Mouse (Mus musculus) lung, embryonic 14.5 days (tissue): ENCODE results near the gene Sugct. TPM values are rescaled to one million over a fixed set of nuclear protein-coding genes. Genes with fewer than 3 reads are reported as not detected.

ENCODE experiments used
- ATAC-seq: fragments of 200-750 bp; cut with Nextera tagmentation; 2 replicates; pipeline ENCODE4 v1.8.0; 2017; ENCODE audit warnings: mild to moderate bottlenecking, moderate TSS enrichment, moderate library complexity; ENCODE audit not compliant: insufficient read depth
- DNase-seq: peaks from one replicate; pipeline ENCODE4 v3.0.0-alpha.2; 2015
- H3K27ac ChIP-seq: fragments of 300-500 bp; sonication (generic); 2 replicates; pipeline ENCODE4 v1.5.1; 2014; ENCODE audit warnings: low read depth, mild to moderate bottlenecking, moderate library complexity
- H3K27me3 ChIP-seq: fragments of 300-500 bp; sonication (generic); 2 replicates; pipeline ENCODE4 v1.6.1; 2014; ENCODE audit warnings: low read length, control low read depth; ENCODE audit not compliant: insufficient read depth
- H3K36me3 ChIP-seq: fragments of 300-500 bp; sonication (generic); 2 replicates; pipeline ENCODE4 v1.6.1; 2014; ENCODE audit warnings: control low read depth; ENCODE audit not compliant: insufficient read depth
- H3K4me1 ChIP-seq: fragments of 300-500 bp; sonication (generic); 2 replicates; pipeline ENCODE4 v1.6.1; 2014; ENCODE audit warnings: antibody characterized with exemption, control low read depth; ENCODE audit not compliant: insufficient read depth
- H3K4me2 ChIP-seq: fragments of 300-500 bp; sonication (generic); 2 replicates; pipeline ENCODE4 v1.6.1; 2014; ENCODE audit warnings: mild to moderate bottlenecking
- H3K4me3 ChIP-seq: fragments of 300-500 bp; sonication (generic); 2 replicates; pipeline ENCODE4 v1.5.1; 2014; ENCODE audit warnings: low read depth, low read length
- H3K9ac ChIP-seq: fragments of 300-500 bp; sonication (generic); 2 replicates; pipeline ENCODE4 v1.6.1; 2014
- H3K9me3 ChIP-seq: fragments of 300-500 bp; sonication (generic); 2 replicates; pipeline ENCODE4 v1.6.1; 2016; ENCODE audit warnings: low read depth, low read length, control low read depth
- CTCF ChIP-seq: IDR thresholded peaks from 2 replicates; pipeline ENCODE4 v1.5.1; 2016; ENCODE audit warnings: antibody characterized with exemption, low read depth
- WGBS: fragments of 180-500 bp; shearing (Covaris S2); extraction: QIAGEN DNeasy Blood & Tissue Kit; methylation state at CpG from one replicate; pipeline ENCODE4 v1.1.7; 2014; 5-methylcytosine and 5-hydroxymethylcytosine counted together
- polyA plus RNA-seq: library from polyadenylated mRNA; unstranded; fragments of >200 nt; fragmentation: Nextera tagmentation; extraction: Ambion mirVana; gene quantifications from 2 replicates; pipeline ENCODE4 v1.2.1, GENCODE M21; 2014

Gene Sugct
- polyA plus RNA-seq, 1 experiment from 2014 or later, result 3.0 TPM

GRCm38 (mm10) chr13:17604670-17605069 lies 90.7 kb downstream of the Sugct start:
- Histone ChIP-seq H3K4me1 (no peaks in the 10 kb centered on the region), H3K27ac (no peak overlapping the region), H3K4me3 (no peak overlapping the region), H3K4me2 (no peak overlapping the region), H3K36me3 (no peaks in the 10 kb centered on the region), H3K27me3 (no peaks in the 10 kb centered on the region), H3K9ac (no peak overlapping the region), H3K9me3 (no peaks in the 10 kb centered on the region)
- no peak for DNase-seq
- no peak for TF ChIP-seq CTCF
- no peak for ATAC-seq
- 50% methylated on average over 3 of the region's 3 CpGs for WGBS

DNA sequence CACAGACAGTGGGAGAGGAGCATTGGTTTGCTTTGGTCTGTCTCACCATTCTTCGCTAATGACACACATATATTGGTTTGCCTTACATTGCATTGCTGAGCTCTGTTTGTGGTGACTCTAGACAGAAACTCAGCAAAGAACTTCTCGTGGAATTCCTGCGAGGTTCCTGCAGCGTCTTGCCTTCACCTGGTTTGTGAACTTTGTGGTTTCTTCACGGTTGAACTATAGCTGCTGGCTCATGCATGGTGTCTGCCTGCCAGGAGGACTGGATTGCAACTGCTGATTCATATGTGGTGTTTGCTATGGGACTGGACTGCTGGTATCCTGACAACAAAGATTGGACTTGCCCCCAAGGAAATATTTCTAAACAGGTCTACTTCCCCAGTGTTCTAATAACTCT lies 91.6 kb downstream of the Sugct start:
- Histone ChIP-seq H3K9ac (no peak overlapping the region), H3K4me1 (no peaks in the 10 kb centered on the region), H3K27me3 (no peaks in the 10 kb centered on the region), H3K9me3 (no peaks in the 10 kb centered on the region), H3K4me2 (no peak overlapping the region), H3K4me3 (no peak overlapping the region), H3K36me3 (no peaks in the 10 kb centered on the region), H3K27ac (no peak overlapping the region)
- DNase-seq (no peak), ATAC-seq (no peak)
- 86% methylated on average over 5 of the region's 5 CpGs for WGBS
- TF ChIP-seq CTCF, result no peak

DNA sequence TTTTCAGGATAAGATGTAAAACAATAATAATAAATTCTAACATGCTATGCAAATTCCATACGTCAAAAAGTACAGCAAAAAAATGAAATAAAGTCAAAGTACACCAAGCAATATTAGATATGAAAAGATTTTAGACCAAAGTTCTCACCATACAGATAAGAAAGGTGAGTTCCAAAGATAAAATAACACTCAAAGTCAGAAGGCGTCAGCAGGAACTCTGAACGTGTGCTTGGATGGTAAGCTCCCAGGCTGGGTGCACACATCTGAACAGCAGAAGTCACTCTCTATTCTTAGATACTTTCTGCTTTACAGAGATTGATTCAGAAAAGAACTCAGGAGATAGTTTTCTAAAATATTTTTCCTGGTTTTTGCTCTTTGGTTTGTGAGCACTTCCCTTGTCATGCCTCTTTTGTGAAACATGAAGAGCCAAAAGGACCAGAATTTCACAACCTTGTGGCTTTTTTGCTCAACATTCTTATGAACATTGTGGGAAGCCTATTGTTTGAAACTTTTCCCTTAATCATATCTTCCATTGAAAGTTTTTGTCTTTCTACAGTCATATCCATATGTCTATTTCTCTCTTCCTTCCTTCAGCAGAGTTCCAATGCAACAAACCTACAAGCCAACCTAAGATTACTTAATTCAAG lies 110.0 kb downstream of the Sugct start:
- WGBS, result 38% methylated on average over 3 of the region's 3 CpGs
- no peak for ATAC-seq
- no peak overlapping the region for H3K4me3 ChIP-seq
- no peaks in the 10 kb centered on the region for H3K4me1 ChIP-seq
- no peak for DNase-seq
- no peaks in the 10 kb centered on the region for H3K27me3 ChIP-seq
- H3K27ac ChIP-seq, result no peak overlapping the region
- H3K9me3 ChIP-seq, result no peaks in the 10 kb centered on the region
- no peaks in the 10 kb centered on the region for H3K36me3 ChIP-seq
- TF ChIP-seq CTCF, result no peak
- no peak overlapping the region for H3K9ac ChIP-seq
- H3K4me2 ChIP-seq, result no peak overlapping the region

- DNase-seq (peak; percentile 63), ATAC-seq (no peak)
- Histone ChIP-seq H3K9me3 (no peaks in the 10 kb centered on the region), H3K4me3 (no peak overlapping the region), H3K27ac (no peak overlapping the region), H3K4me2 (no peak overlapping the region), H3K36me3 (no peaks in the 10 kb centered on the region), H3K9ac (no peak overlapping the region), H3K4me1 (no peaks in the 10 kb centered on the region), H3K27me3 (no peaks in the 10 kb centered on the region)
- TF ChIP-seq CTCF, result peak; percentile 64
Measured at GRCm38 (mm10) chr13:17584804-17585203, 110.5 kb downstream of the Sugct start.

DNA sequence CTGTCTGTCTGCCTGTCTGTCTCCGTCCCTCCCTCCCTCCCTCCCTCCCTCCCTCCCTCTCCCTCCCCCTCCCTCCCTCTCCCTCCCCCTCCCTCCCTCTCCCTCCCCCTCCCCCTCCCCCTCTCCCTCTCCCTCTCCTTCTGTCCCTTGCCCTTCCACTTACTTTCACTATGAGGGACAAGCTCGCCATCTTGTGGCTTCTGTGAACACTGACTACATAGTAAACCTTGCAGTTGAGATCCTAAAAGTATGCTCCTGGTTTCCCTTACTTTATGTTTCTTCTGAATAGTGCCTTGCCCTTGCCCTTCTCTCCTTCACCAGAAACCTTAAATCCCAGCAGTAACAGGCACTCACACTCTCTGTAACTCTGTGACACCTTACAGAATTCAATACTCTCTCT lies 113.7 kb downstream of the Sugct start:
- H3K4me2 ChIP-seq, result no peak overlapping the region
- H3K4me1 ChIP-seq, result no peaks in the 10 kb centered on the region
- no peak overlapping the region for H3K27ac ChIP-seq
- no peak overlapping the region for H3K4me3 ChIP-seq
- ATAC-seq (no peak), DNase-seq (peak; percentile 66)
- H3K36me3 ChIP-seq, result no peaks in the 10 kb centered on the region
- H3K27me3 ChIP-seq, result no peaks in the 10 kb centered on the region
- 25% methylated on average over 2 of the region's 2 CpGs for WGBS
- H3K9me3 ChIP-seq, result no peaks in the 10 kb centered on the region
- no peak overlapping the region for H3K9ac ChIP-seq
- peak; percentile 58 for TF ChIP-seq CTCF

DNA sequence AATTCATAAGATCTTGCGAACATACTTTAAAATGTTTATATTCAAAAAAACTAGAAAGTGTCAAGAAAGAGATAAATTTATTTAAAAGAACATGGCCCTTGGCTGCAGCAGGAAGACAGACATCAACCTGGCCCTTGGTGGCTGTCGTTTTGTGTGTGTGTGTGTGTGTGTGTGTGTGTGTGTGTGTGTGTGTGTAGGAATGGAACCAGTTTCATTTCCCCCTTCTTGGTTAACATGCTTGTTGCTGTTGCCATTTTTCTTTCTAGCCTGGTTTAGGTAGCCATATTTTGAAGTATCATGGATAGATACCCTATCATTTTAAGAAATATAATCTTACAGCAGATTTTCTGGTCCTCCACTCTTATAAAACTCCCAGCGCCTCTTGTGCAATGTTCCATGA lies 136.0 kb downstream of the Sugct start:
- no peaks in the 10 kb centered on the region for H3K36me3 ChIP-seq
- H3K9ac ChIP-seq, result no peak overlapping the region
- TF ChIP-seq CTCF, result no peak
- 77% methylated on average over 3 of the region's 3 CpGs for WGBS
- ATAC-seq (no peak), DNase-seq (no peak)
- H3K4me2 ChIP-seq, result no peak overlapping the region
- H3K27me3 ChIP-seq, result no peaks in the 10 kb centered on the region
- H3K9me3 ChIP-seq, result no peaks in the 10 kb centered on the region
- no peak overlapping the region for H3K4me3 ChIP-seq
- no peak overlapping the region for H3K27ac ChIP-seq
- H3K4me1 ChIP-seq, result no peaks in the 10 kb centered on the region

DNA sequence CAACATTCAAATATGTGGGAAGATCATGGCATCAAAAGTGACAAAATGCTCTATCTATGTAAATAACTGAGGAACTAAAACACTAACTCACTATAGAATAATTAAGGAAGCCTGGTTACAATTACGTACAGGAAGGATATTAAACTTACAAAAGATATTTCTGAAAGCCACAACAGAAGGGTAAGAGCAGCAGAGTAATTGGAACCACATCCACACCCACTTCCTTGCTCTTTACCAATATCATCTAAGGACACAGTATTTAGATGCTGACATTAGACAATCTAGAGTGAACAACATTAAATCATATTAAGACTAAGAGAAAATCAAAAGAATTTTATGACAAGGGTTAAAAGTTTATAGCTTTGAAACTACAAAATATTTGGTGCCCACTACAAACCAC lies 159.0 kb downstream of the Sugct start:
- Histone ChIP-seq H3K9me3 (no peaks in the 10 kb centered on the region), H3K4me1 (no peaks in the 10 kb centered on the region), H3K36me3 (no peaks in the 10 kb centered on the region), H3K9ac (no peak overlapping the region), H3K4me2 (no peak overlapping the region), H3K27ac (no peak overlapping the region), H3K27me3 (no peaks in the 10 kb centered on the region), H3K4me3 (no peak overlapping the region)
- ATAC-seq (no peak), DNase-seq (no peak)
- 58% methylated on average over 1 of the region's 1 CpGs for WGBS
- no peak for TF ChIP-seq CTCF

GRCm38 (mm10) chr13:17534871-17535270 lies 160.5 kb downstream of the Sugct start:
- H3K4me1 ChIP-seq, result no peaks in the 10 kb centered on the region
- H3K36me3 ChIP-seq, result no peaks in the 10 kb centered on the region
- no peak for DNase-seq
- ATAC-seq, result no peak
- no peak overlapping the region for H3K4me3 ChIP-seq
- H3K4me2 ChIP-seq, result no peak overlapping the region
- H3K27ac ChIP-seq, result no peak overlapping the region
- H3K9ac ChIP-seq, result no peak overlapping the region
- H3K27me3 ChIP-seq, result no peaks in the 10 kb centered on the region
- no peak for TF ChIP-seq CTCF
- no peaks in the 10 kb centered on the region for H3K9me3 ChIP-seq
- WGBS, result 60% methylated on average over 4 of the region's 4 CpGs
